8 mouse cellular contexts compared by ENCODE assay signal in genomic region chr13:104816270-104816634, GRCm38 (mm10). TPM values are rescaled to one million over a fixed set of nuclear protein-coding genes. Genes with fewer than 3 reads are reported as not detected.
DNase-seq lines count a peak whose midpoint lies in the region; ATAC-seq and TF ChIP-seq lines count a peak whose summit lies in the region.

No protein-coding gene starts in this region.

- TF ChIP-seq CTCF in olfactory bulb, adult 2 months (IDR thresholded peaks at IDR 0.05; ENCODE audit: insufficient read depth, low read depth, low read length), result no peak

- no peaks in the 10 kb centered on the region for H3K27me3 ChIP-seq in heart, embryonic 11.5 days (ENCODE audit: control insufficient read depth, insufficient read depth, low read length)
- no peaks in the 10 kb centered on the region for H3K27me3 ChIP-seq in forebrain, embryonic 14.5 days (replicated peaks; ENCODE audit: control insufficient read depth, insufficient read depth, low read length)
- H3K27me3 ChIP-seq in limb, embryonic 15.5 days, result no peaks in the 10 kb centered on the region

- H3K9me3 ChIP-seq in heart, embryonic 11.5 days (replicated peaks; ENCODE audit: control insufficient read depth, low read length), result no peaks in the 10 kb centered on the region
- H3K9me3 ChIP-seq in forebrain, embryonic 14.5 days (replicated peaks; ENCODE audit: control insufficient read depth, low read length), result no peaks in the 10 kb centered on the region
- H3K9me3 ChIP-seq in limb, embryonic 15.5 days, result no peaks in the 10 kb centered on the region

- peak overlapping the region; percentile 86; the same call in 1 of the 2 replicates for H3K27ac ChIP-seq in heart, embryonic 11.5 days (ENCODE audit: low read depth, low read length)
- H3K27ac ChIP-seq in forebrain, embryonic 14.5 days (ENCODE audit: low read depth, low read length), result peak overlapping the region; percentile 49; the same call in 1 of the 2 replicates
- peak overlapping the region; percentile 91 for H3K27ac ChIP-seq in limb, embryonic 15.5 days
- no peak overlapping the region for H3K27ac ChIP-seq in olfactory bulb, adult 2 months (ENCODE audit: insufficient read depth, low read depth, low read length)

- TF ChIP-seq POLR2A in olfactory bulb, adult 2 months (IDR thresholded peaks at IDR 0.05; ENCODE audit: insufficient read depth, low read depth, low read length), result no peak

- peaks cover 11% of the 10 kb centered on the region for H3K4me1 ChIP-seq in heart, embryonic 11.5 days (ENCODE audit: control insufficient read depth, insufficient read depth, low read length)
- H3K4me1 ChIP-seq in forebrain, embryonic 14.5 days (ENCODE audit: control insufficient read depth, insufficient read depth, low read length), result peaks cover 15% of the 10 kb centered on the region
- peaks cover 16% of the 10 kb centered on the region for H3K4me1 ChIP-seq in limb, embryonic 15.5 days
- peaks cover 5% of the 10 kb centered on the region; the same call in 1 of the 2 replicates for H3K4me1 ChIP-seq in olfactory bulb, adult 2 months (ENCODE audit: control insufficient read depth, insufficient read depth, low read length)

- H3K36me3 ChIP-seq in heart, embryonic 11.5 days (ENCODE audit: control insufficient read depth, insufficient read depth, low read length), result no peaks in the 10 kb centered on the region
- H3K36me3 ChIP-seq in forebrain, embryonic 14.5 days (ENCODE audit: control insufficient read depth, insufficient read depth, low read length), result 0 out of 2 replicates have a peak, but pooled peaks cover 3% of the 10 kb centered on the region
- H3K36me3 ChIP-seq in limb, embryonic 15.5 days, result peaks cover 2% of the 10 kb centered on the region; the same call in 1 of the 2 replicates

- H3K9ac ChIP-seq in heart, embryonic 11.5 days (ENCODE audit: low read depth, low read length), result peak overlapping the region; percentile 94
- H3K9ac ChIP-seq in forebrain, embryonic 14.5 days (ENCODE audit: low read length), result peak overlapping the region; percentile 73
- peak overlapping the region; percentile 72 for H3K9ac ChIP-seq in limb, embryonic 15.5 days

- intact Hi-C loops in heart, postnatal 36 days (cut with DNase I), result loop anchor here (10.0 kb wide), 1 partner anchor 239 kb away; the partner anchor contains the start of gene Rgs7bp

- H3K4me2 ChIP-seq in heart, embryonic 11.5 days, result peak overlapping the region; percentile 60
- peak overlapping the region; percentile 54 for H3K4me2 ChIP-seq in forebrain, embryonic 14.5 days (ENCODE audit: low read length)
- peak overlapping the region; percentile 57 for H3K4me2 ChIP-seq in limb, embryonic 15.5 days

- ATAC-seq in heart, embryonic 11.5 days (replicated peaks; ENCODE audit: insufficient number of reproducible peaks, low FRiP score, low TSS enrichment), result no peak
- ATAC-seq in forebrain, embryonic 14.5 days, result no peak
- peak; percentile 1; the same call in 1 of the 2 replicates for ATAC-seq in limb, embryonic 15.5 days (ENCODE audit: insufficient number of reproducible peaks, low FRiP score, low TSS enrichment, low read depth)

- 7% methylated on average over 8 of the region's 8 CpGs for WGBS in heart, embryonic 11.5 days (ENCODE audit: insufficient replicate concordance)
- whole genome bisulfite sequencing in forebrain, embryonic 14.5 days, result 6% methylated on average over 8 of the region's 8 CpGs
- 10% methylated on average over 8 of the region's 8 CpGs for WGBS in limb, embryonic 15.5 days
- 9% methylated on average over 8 of the region's 8 CpGs for WGBS in olfactory bulb, adult 2 months

- no peak for DNase-seq in heart, postnatal 36 days
- DNase-seq in ES-CJ7 (ENCODE audit: low read depth, low spot score), result peak; percentile 70
- DNase-seq in forebrain, embryonic 14.5 days (ENCODE audit: low spot score), result peak; percentile 19
- DNase-seq in retina, embryonic 14.5 days (ENCODE audit: low spot score), result no peak
- no peak for DNase-seq in thymus, postnatal 4 days

- H3K4me3 ChIP-seq in heart, embryonic 11.5 days (ENCODE audit: low read depth, low read length), result peak overlapping the region; percentile 88
- H3K4me3 ChIP-seq in forebrain, embryonic 14.5 days (ENCODE audit: low read depth, low read length), result peak overlapping the region; percentile 66
- peak overlapping the region; percentile 71 for H3K4me3 ChIP-seq in limb, embryonic 15.5 days
- H3K4me3 ChIP-seq in olfactory bulb, adult 2 months (ENCODE audit: insufficient read depth, low read depth, low read length), result peak overlapping the region; percentile 76

RNA-seq across cellular contexts. Expression of gene Cwc27, which starts 0.7 kb away (rescaled TPM):
- 19.2 and 24.1 TPM in 2 replicates for polyA plus RNA-seq in heart, embryonic 11.5 days (2014; fragmentation: Nextera tagmentation; extraction: Ambion mirVana)
- total RNA-seq in heart, postnatal 36 days (2021), result 10 to 100 TPM; 12.2 to 15.8 TPM
- polyA plus RNA-seq in forebrain, embryonic 14.5 days (2014; fragmentation: Nextera tagmentation; extraction: Ambion mirVana), result 21.5 and 25.5 TPM in 2 replicates
- polyA plus RNA-seq in limb, embryonic 15.5 days (2015; fragmentation: Nextera tagmentation; extraction: Ambion mirVana), result 24.4 and 26.7 TPM in 2 replicates
- polyA plus RNA-seq in olfactory bulb, adult 2 months (2012; ENCODE audit: insufficient read depth, insufficient read length, low replicate concordance, missing spikeins), result not detected in 2 replicates

RNA-seq across cellular contexts. Expression of gene Srek1ip1, which starts 24.0 kb away (rescaled TPM):
- 15.7 TPM in 2 replicates for polyA plus RNA-seq in heart, embryonic 11.5 days (2014; fragmentation: Nextera tagmentation; extraction: Ambion mirVana)
- 10 to 100 TPM; 18.0 to 20.3 TPM for total RNA-seq in heart, postnatal 36 days (2021)
- polyA plus RNA-seq in forebrain, embryonic 14.5 days (2014; fragmentation: Nextera tagmentation; extraction: Ambion mirVana), result 16.4 and 20.4 TPM in 2 replicates
- 20.0 and 21.7 TPM in 2 replicates for polyA plus RNA-seq in limb, embryonic 15.5 days (2015; fragmentation: Nextera tagmentation; extraction: Ambion mirVana)
- not detected in 2 replicates for polyA plus RNA-seq in olfactory bulb, adult 2 months (2012; ENCODE audit: insufficient read depth, insufficient read length, low replicate concordance, missing spikeins)

RNA-seq across cellular contexts. Expression of gene Shisal2b, which starts 47.4 kb away (rescaled TPM):
- 0.23 TPM in 1 of 2 replicates, not detected in the other for polyA plus RNA-seq in heart, embryonic 11.5 days (2014; fragmentation: Nextera tagmentation; extraction: Ambion mirVana)
- total RNA-seq in heart, postnatal 36 days (2021), result not detected
- 0.52 and 0.62 TPM in 2 replicates for polyA plus RNA-seq in forebrain, embryonic 14.5 days (2014; fragmentation: Nextera tagmentation; extraction: Ambion mirVana)
- 0.26 and 0.78 TPM in 2 replicates for polyA plus RNA-seq in limb, embryonic 15.5 days (2015; fragmentation: Nextera tagmentation; extraction: Ambion mirVana)
- not detected in 2 replicates for polyA plus RNA-seq in olfactory bulb, adult 2 months (2012; ENCODE audit: insufficient read depth, insufficient read length, low replicate concordance, missing spikeins)

Comparison
In these comparisons a context has a peak if more than half of its experiments do, and no peak if none do; other contexts are left out.
1. DNase-seq: peak in ES-CJ7 (single experiment) and forebrain, embryonic 14.5 days (single experiment); none in heart, postnatal 36 days (0 of 2), retina, embryonic 14.5 days (single experiment) and thymus, postnatal 4 days (single experiment).
2. RNA of gene Cwc27, which starts 0.7 kb away (polyA plus RNA-seq): 24.4 to 26.7 TPM in limb, embryonic 15.5 days, 19.2 to 24.1 TPM in heart, embryonic 11.5 days and 21.5 to 25.5 TPM in forebrain, embryonic 14.5 days; not detected in olfactory bulb, adult 2 months; every median in the first group is over 10 times any median in the second.
3. Peak in every context shown above with its lines, with median percentiles within 50 percentile points of each other: H3K4me2 ChIP-seq, H3K4me3 ChIP-seq and H3K9ac ChIP-seq.